Mouse (Mus musculus): ENCODE measurements around the gene Agk. TPM values are rescaled to one million over a fixed set of nuclear protein-coding genes. Genes with fewer than 3 reads are reported as not detected.

Agk gene
- polyA plus RNA-seq, 1 experiment = 15.6 TPM

DNA sequence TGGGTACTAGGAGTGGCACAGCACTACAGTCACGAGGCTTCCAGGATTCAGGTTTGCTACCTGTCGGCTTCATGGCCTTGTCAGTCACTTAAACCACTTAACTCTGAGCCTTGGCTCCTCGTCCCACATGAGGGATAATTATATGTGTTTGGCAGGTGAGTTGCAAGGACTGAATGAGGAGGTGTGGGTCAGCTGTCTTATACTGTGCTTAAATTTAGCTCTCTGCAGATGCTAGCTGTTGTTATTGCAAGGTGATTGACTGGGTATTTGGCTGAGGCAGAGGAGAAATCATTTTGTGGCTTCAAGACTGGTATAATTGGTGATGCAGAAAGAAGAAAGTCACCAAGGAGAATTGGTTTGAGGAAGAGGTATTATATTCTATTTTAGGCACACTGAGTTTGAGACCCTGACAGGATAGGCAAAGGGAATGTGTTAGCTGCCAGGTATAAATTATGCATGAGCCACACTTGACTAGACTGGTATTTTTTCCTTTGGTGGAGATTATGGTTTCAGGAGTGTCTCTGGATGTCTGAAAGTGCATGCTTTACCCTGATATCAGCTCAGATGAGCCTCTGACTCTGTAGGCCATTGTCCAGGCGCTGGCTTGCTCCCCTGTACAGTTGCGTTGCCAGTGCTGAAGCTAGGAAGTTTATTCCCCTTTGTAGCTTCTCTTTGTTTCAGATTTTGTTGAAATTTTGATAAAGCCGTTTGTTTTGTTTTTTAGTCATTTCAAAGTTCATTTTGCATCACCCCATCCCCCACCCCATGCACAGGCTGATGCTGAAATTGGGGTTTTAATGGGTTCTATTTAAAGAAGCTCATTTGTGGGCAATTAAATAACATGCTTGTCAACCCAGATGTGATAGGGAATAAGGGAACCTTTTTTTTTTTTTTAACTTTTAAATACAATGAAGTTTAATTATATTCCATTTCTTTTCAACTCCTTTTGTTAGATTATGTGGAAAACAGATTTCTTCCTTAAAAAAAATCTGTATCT lies 12.1 kb downstream of the Agk start:
- no peaks in the 10 kb centered on the region for H3K27me3 ChIP-seq (replicated peaks; ENCODE audit: control insufficient read depth, insufficient read depth, low read length)
- H3K4me3 ChIP-seq (ENCODE audit: insufficient read depth, low read depth, low read length) = no peak overlapping the region
- H3K36me3 ChIP-seq (ENCODE audit: control insufficient read depth, insufficient read depth, low read length) = no peaks in the 10 kb centered on the region
- H3K27ac ChIP-seq (ENCODE audit: insufficient read depth, low read depth, low read length) = 0 out of 2 replicates have a peak overlapping the region, but pooled peaks have one; percentile 6
- 83% methylated on average over 6 of the region's 6 CpGs for WGBS
- no peaks in the 10 kb centered on the region for H3K4me1 ChIP-seq (ENCODE audit: control insufficient read depth, insufficient read depth, low read length)
- no peak for DNase-seq
- TF ChIP-seq CTCF (conservative IDR thresholded peaks at IDR 0.05; ENCODE audit: insufficient read depth, insufficient read length, low read depth, low read length) (no peak), POLR2A (IDR thresholded peaks at IDR 0.05; ENCODE audit: low read depth, low read length) (no peak)

DNA sequence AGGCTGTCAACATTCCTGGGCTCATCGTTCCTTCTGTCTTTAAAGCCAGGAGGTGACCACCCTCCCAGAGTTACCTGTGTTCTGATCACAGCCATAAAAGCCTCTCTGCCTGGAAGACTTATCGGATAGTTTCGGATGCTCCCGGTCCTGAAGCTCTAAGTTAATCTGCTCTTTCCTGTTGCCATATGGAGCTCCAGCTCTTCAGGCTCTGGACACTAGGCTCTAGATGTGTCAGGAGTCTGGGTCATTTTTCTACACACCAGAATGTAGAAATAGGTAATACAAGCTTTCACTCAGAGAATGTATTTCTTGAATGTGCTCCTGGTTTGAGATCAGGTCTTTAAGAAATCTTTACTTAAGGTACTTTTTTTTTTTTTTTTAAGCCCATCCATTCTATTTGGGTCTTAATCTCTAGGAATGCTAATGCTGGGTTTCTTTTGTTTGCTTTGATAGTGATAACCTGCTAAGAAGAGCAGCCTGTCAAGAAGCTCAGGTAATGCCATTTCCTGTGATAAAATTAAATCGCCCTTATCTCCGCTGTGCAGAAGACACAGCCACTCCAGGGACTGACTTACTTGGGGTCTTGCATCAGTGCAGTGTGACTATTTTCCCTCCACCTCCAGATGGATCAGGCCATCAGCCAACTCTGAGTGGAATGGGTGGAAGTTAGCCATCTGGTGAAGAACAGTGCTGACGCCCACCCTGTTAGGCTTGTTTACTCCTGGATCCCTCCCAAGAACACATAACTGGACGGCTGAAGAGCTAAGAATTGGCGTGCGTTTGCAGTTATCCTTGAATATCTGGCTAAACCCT lies 22.2 kb downstream of the Agk start:
- no peaks in the 10 kb centered on the region for H3K27me3 ChIP-seq (replicated peaks; ENCODE audit: control insufficient read depth, insufficient read depth, low read length)
- 70% methylated on average over 10 of the region's 10 CpGs for WGBS
- no peaks in the 10 kb centered on the region for H3K4me1 ChIP-seq (ENCODE audit: control insufficient read depth, insufficient read depth, low read length)
- peak; percentile 2 for DNase-seq
- no peak overlapping the region for H3K4me3 ChIP-seq (ENCODE audit: insufficient read depth, low read depth, low read length)
- TF ChIP-seq CTCF (conservative IDR thresholded peaks at IDR 0.05; ENCODE audit: insufficient read depth, insufficient read length, low read depth, low read length) = no peak
- no peak for TF ChIP-seq POLR2A (IDR thresholded peaks at IDR 0.05; ENCODE audit: low read depth, low read length)
- no peaks in the 10 kb centered on the region; the same call in 1 of the 2 replicates for H3K36me3 ChIP-seq (ENCODE audit: control insufficient read depth, insufficient read depth, low read length)
- no peak overlapping the region for H3K27ac ChIP-seq (ENCODE audit: insufficient read depth, low read depth, low read length)

DNA sequence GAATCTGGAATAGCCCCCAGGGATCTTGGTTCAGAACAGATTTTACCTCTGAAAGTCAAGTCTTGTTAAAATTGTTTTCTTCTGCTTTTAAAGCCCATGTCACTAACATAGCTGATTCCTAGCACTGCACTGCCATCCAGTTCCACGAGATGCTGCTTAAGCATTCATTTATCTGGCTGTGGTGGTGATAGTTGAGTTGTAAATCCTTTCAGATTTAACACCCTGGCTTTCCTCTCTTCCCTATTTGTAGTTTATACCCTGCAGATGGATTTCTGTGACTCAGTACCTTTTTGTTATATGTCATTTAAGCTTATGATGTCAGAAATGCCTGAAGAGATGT lies 22.8 kb downstream of the Agk start:
- Histone ChIP-seq H3K36me3 (ENCODE audit: control insufficient read depth, insufficient read depth, low read length) (no peaks in the 10 kb centered on the region; the same call in 1 of the 2 replicates), H3K27ac (ENCODE audit: insufficient read depth, low read depth, low read length) (no peak overlapping the region), H3K27me3 (replicated peaks; ENCODE audit: control insufficient read depth, insufficient read depth, low read length) (no peaks in the 10 kb centered on the region), H3K4me3 (ENCODE audit: insufficient read depth, low read depth, low read length) (no peak overlapping the region), H3K4me1 (ENCODE audit: control insufficient read depth, insufficient read depth, low read length) (no peaks in the 10 kb centered on the region)
- no peak for DNase-seq
- 68% methylated on average over 1 of the region's 1 CpGs for WGBS
- TF ChIP-seq POLR2A (IDR thresholded peaks at IDR 0.05; ENCODE audit: low read depth, low read length) (no peak), CTCF (conservative IDR thresholded peaks at IDR 0.05; ENCODE audit: insufficient read depth, insufficient read length, low read depth, low read length) (no peak)

DNA sequence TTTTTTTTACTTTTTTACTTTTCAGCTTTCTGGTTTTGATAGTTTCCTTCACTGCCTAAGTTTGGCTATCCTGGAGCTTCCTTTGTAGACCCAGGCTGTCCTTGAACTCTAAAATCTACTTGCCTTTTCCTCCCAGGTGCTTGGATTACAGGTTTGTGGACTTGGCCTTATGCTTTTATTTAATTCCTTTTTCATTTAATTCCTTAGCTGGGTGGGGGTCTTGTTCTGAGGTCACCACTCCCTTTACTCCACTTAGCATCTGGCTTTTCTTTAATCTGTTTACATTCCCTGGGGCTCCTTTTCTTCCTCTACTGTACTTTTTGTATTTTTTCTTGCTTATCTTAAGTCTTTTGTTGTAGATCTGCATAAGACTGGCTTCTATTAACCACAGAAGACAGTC lies 25.1 kb downstream of the Agk start:
- Histone ChIP-seq H3K4me3 (ENCODE audit: insufficient read depth, low read depth, low read length) (no peak overlapping the region), H3K27me3 (replicated peaks; ENCODE audit: control insufficient read depth, insufficient read depth, low read length) (no peaks in the 10 kb centered on the region), H3K36me3 (ENCODE audit: control insufficient read depth, insufficient read depth, low read length) (no peaks in the 10 kb centered on the region; the same call in 1 of the 2 replicates), H3K4me1 (ENCODE audit: control insufficient read depth, insufficient read depth, low read length) (no peaks in the 10 kb centered on the region), H3K27ac (ENCODE audit: insufficient read depth, low read depth, low read length) (no peak overlapping the region)
- DNase-seq = no peak
- no peak for TF ChIP-seq POLR2A (IDR thresholded peaks at IDR 0.05; ENCODE audit: low read depth, low read length)
- no peak for TF ChIP-seq CTCF (conservative IDR thresholded peaks at IDR 0.05; ENCODE audit: insufficient read depth, insufficient read length, low read depth, low read length)

DNA sequence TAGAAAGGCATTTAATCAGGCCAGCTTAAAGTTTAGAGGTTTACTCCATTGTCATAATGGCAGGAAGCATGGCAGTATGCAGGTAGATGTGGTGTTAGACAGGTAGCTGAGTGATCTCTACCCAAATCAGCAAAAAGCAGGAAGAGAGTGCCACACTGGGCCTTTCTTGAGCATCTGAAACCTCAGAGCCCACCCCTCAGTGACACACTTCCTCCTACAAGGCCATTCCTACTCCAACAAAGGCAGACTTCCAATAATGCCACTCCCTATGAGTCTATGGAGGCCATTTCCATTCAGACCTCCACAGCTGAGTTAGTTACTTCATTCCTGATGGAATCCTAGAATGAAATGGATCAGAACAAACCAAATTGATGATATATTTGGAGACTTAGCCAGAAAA lies 25.9 kb downstream of the Agk start:
- no peak for DNase-seq
- Histone ChIP-seq H3K4me1 (ENCODE audit: control insufficient read depth, insufficient read depth, low read length) (no peaks in the 10 kb centered on the region), H3K4me3 (ENCODE audit: insufficient read depth, low read depth, low read length) (no peak overlapping the region), H3K27ac (ENCODE audit: insufficient read depth, low read depth, low read length) (no peak overlapping the region), H3K36me3 (ENCODE audit: control insufficient read depth, insufficient read depth, low read length) (no peaks in the 10 kb centered on the region; the same call in 1 of the 2 replicates), H3K27me3 (replicated peaks; ENCODE audit: control insufficient read depth, insufficient read depth, low read length) (no peaks in the 10 kb centered on the region)
- TF ChIP-seq POLR2A (IDR thresholded peaks at IDR 0.05; ENCODE audit: low read depth, low read length) (no peak), CTCF (conservative IDR thresholded peaks at IDR 0.05; ENCODE audit: insufficient read depth, insufficient read length, low read depth, low read length) (no peak)

DNA sequence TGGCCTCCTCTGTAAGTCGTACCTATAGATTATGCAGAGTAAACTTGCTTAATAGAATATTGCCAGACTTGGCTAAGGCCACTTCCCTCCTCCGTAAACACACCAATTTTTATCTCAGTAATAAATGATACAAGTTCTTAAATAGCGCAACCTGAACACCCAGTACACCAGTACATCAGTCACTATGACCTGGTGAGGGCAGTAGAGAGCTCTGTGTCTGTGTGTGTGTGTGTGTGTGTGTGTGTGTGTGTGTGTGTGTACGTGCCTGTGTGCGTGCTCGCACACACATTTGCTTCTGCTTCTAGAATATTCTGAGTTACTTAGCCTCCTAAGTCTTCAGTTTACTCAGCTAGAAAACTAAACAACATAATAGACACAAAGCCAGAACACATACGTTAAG lies 28.4 kb downstream of the Agk start:
- Histone ChIP-seq H3K4me3 (ENCODE audit: insufficient read depth, low read depth, low read length) (no peak overlapping the region), H3K36me3 (ENCODE audit: control insufficient read depth, insufficient read depth, low read length) (no peaks in the 10 kb centered on the region; the same call in 1 of the 2 replicates), H3K27me3 (replicated peaks; ENCODE audit: control insufficient read depth, insufficient read depth, low read length) (no peaks in the 10 kb centered on the region), H3K27ac (ENCODE audit: insufficient read depth, low read depth, low read length) (no peak overlapping the region), H3K4me1 (ENCODE audit: control insufficient read depth, insufficient read depth, low read length) (no peaks in the 10 kb centered on the region)
- TF ChIP-seq CTCF (conservative IDR thresholded peaks at IDR 0.05; ENCODE audit: insufficient read depth, insufficient read length, low read depth, low read length) (no peak), POLR2A (IDR thresholded peaks at IDR 0.05; ENCODE audit: low read depth, low read length) (no peak)
- DNase-seq = no peak
- WGBS = 93% methylated on average over 7 of the region's 7 CpGs

DNA sequence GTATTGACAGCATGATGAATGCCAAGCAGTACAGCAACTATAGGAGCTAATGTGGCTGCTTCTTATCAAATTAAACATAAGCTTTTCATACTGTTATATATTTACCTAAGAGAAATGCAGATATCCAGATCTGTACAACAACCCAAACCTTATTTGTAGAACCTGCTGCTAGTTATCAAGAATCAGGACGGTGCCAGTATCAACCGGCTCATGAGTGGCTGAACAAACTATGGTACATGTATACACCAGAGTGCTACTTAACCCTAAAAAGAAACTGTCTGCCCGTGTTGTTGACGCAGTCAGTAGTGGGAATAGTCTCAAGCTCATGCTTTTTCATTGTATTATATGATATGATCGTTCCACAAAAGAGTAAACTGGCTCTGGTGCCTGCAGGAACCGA lies 46.1 kb downstream of the Agk start:
- peaks cover 4% of the 10 kb centered on the region; the same call in 1 of the 2 replicates for H3K36me3 ChIP-seq (ENCODE audit: control insufficient read depth, insufficient read depth, low read length)
- DNase-seq = no peak
- no peaks in the 10 kb centered on the region for H3K4me1 ChIP-seq (ENCODE audit: control insufficient read depth, insufficient read depth, low read length)
- 96% methylated on average over 6 of the region's 6 CpGs for WGBS
- TF ChIP-seq CTCF (conservative IDR thresholded peaks at IDR 0.05; ENCODE audit: insufficient read depth, insufficient read length, low read depth, low read length) (no peak), POLR2A (IDR thresholded peaks at IDR 0.05; ENCODE audit: low read depth, low read length) (no peak)
- no peaks in the 10 kb centered on the region for H3K27me3 ChIP-seq (replicated peaks; ENCODE audit: control insufficient read depth, insufficient read depth, low read length)
- no peak overlapping the region for H3K4me3 ChIP-seq (ENCODE audit: insufficient read depth, low read depth, low read length)
- H3K27ac ChIP-seq (ENCODE audit: insufficient read depth, low read depth, low read length) = no peak overlapping the region

All from kidney, adult 2 months (tissue).